Mouse (Mus musculus) frontal cortex, postnatal 10 days (tissue): ENCODE results near the gene Hamp2.

Experiments
- DNase-seq, 2 experiments: peaks; one replicate each; pipeline ENCODE4 v3.0.0; 2022; ENCODE audit warnings: low spot score in 2 of 2, mixed read lengths in 1 of 2

Hamp2 gene

DNA sequence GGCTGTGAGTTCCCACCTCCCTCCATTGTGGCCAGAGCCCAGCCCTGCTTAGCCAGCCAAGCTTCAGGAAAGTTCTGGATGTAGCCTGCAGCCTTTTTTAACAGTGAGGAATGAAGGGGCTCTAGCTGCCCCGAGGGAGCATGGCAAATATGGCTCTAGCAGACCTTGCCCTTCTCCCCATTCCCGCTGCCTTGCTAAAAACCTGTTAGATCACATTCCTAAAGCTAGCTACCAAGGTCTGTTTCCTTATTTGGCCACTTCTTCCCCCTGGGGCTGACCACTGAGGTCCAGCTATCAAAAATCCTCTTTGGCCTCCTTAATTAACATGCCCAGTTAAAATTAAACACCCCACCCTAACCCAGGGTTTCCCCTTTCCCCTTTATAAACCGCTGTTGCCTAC lies 32.0 kb downstream of the Hamp2 start:
- DNase-seq = no peak

DNA sequence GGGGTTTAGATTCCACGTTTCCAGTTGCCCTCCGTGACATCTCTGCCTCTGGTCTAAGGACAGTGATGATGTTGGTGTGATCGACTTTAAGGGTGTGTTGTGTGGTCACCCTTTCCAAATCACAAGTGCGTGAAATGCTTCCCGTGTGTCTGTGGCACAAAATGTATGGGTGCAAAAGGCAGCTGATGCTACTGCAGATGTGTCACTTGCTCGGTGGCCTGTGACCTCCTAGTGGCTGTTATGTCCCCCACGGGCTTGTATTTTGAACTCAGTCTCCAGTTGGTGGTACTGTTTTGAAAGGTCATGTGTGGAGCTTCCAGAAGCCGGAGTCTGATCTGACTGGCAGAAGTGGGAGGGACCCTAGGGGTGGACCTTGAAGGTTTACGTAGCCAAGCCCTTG lies 32.7 kb downstream of the Hamp2 start:
- no peak for DNase-seq

DNA sequence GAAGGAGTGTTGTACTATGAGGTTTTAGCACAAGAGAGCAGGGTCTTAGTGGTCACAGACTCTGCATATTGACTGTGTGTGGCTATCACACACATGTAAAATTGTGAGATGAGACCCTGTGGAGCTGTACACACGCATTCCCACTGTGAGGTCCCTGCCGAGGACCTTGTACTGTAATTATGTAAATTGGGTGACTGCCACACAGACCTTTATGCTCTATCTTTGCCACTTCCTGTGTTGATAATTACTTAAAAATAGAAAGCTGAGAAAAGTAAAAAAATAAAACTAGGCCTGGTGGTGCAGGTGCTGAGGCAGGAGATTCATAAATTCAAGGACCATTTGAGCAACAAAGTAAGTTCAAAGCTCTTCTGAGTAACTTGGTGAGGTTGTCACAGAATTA lies 33.8 kb downstream of the Hamp2 start:
- no peak for DNase-seq

- no peak for DNase-seq
These were observed 35.7 kb downstream of the Hamp2 start for GRCm38 (mm10) chr7:30888786-30889185.

DNA sequence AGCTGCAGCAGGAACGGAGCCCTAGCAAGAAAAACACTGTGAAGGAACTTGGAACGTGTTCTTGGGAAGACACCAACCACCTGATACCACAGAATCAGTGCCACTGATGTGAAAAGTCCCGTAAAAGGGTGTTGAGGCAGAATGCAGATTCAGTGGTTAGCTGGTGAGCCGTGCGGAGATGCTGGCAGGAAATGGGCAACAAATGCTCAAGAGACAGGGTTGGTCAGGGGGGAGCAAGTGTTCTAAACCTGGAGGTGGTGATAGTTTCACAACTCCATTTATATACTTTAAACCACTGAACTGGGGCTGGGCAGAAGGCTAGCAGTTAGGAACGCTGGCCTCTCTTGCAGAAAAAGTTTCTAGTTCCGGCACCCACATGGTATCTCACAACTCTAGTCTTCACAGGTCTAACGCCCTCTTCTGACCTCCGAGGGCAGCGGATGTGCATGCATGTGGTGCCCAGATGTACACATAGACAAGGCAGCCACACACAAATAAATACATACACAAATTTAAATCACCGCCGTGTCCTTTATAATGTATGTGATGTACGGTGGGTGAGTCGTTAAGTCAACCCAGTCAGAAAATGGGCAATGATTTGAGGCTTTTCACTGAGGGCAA lies 36.8 kb downstream of the Hamp2 start:
- DNase-seq = no peak

- DNase-seq = no peak
These were observed 37.6 kb downstream of the Hamp2 start for GRCm38 (mm10) chr7:30886852-30887251.

GRCm38 (mm10) chr7:30884047-30884446 lies 40.4 kb downstream of the Hamp2 start:
- DNase-seq = no peak

- no peak for DNase-seq
These were observed 43.1 kb downstream of the Hamp2 start for GRCm38 (mm10) chr7:30881367-30881766.

DNA sequence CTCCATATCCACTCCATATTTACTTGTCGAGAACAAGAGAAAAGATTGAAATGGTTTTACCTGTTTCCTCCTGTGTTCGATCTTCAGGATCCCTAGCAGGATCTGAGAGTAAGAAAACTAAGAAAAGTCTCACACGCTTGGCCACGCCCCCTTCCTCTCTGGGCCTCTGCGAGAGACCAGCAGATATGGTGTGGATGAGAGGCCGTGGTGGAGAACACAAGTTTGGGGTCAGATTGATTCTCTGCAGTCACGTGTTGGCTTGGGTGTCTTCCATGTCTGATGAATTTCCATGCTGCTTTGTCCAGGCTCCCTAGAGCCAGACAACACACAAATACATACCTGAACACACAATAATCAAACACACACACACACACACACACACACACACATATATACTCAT lies 44.3 kb downstream of the Hamp2 start, which contains the start of gene Cd22:
Cd22 (minus strand) TSS at position 167 of the 400 bp plus-strand sequence.
- no peak for DNase-seq

DNA sequence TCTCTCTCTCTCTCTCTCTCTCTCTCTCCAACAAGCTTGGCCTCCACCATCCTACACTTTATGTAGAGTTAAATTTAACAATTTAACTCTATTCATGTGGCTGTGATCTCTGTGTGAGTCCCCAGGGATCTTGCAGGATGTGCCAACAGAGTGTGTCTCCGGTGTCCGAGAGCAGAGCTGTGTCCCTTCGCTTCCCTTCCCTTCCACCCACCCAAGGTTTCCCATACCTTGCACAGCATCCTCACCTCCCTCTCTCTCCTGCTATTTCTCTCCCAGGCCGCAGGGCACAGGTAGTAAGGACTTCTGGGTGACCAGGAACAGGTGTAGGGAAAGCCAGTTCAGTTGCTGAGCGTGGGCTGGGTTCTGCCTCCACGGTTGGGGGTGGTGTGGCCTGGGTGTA lies 45.5 kb downstream of the Hamp2 start:
- DNase-seq = no peak

- peak in 1 of 2 experiments; percentile 50 for DNase-seq
These were observed 51.4 kb downstream of the Hamp2 start for GRCm38 (mm10) chr7:30873083-30873482.
